Mouse (Mus musculus) small intestine, adult 2 months (tissue): ENCODE results near the gene Creb1. TPM values are rescaled to one million over a fixed set of nuclear protein-coding genes. Genes with fewer than 3 reads are reported as not detected.

ENCODE experiments used
- H3K27ac ChIP-seq: fragments of 200-500 bp; 2 replicates; pipeline ENCODE4 v1.5.1; 2012; ENCODE audit warnings: low read depth, low read length, control low read depth, inconsistent platforms; ENCODE audit not compliant: insufficient read depth
- H3K27me3 ChIP-seq: fragments of 200-500 bp; 2 replicates; pipeline ENCODE4 v1.6.1; 2012; ENCODE audit warnings: mild to moderate bottlenecking, moderate library complexity, low read length, inconsistent platforms; ENCODE audit not compliant: control insufficient read depth, insufficient read depth
- H3K36me3 ChIP-seq: fragments of 200-500 bp; 2 replicates; pipeline ENCODE4 v1.6.1; 2012; ENCODE audit warnings: mild to moderate bottlenecking, low read length, control low read depth, inconsistent platforms; ENCODE audit not compliant: control insufficient read depth, insufficient read depth
- H3K4me1 ChIP-seq: fragments of 200-500 bp; 2 replicates; pipeline ENCODE4 v1.6.1; 2012; ENCODE audit warnings: low read length, inconsistent platforms, mixed read lengths; ENCODE audit not compliant: control insufficient read depth, insufficient read depth, insufficient read length
- H3K4me3 ChIP-seq: fragments of 200-500 bp; 2 replicates; pipeline ENCODE4 v1.5.1; 2012; ENCODE audit warnings: low read depth, mild to moderate bottlenecking, control low read depth, inconsistent platforms, low read length, moderate library complexity
- CTCF ChIP-seq: fragments of 200-500 bp; IDR thresholded peaks from 2 replicates; pipeline ENCODE4 v1.5.1; 2012; ENCODE audit warnings: low read depth, mild to moderate bottlenecking, control low read depth, inconsistent platforms, low read length, moderate library complexity, mixed read lengths; ENCODE audit not compliant: insufficient replicate concordance, insufficient read length; ENCODE audit errors: extremely low read depth
- POLR2A ChIP-seq: fragments of 200-500 bp; IDR thresholded peaks from 2 replicates; pipeline ENCODE4 v1.6.1; 2012; ENCODE audit warnings: low read depth, mild to moderate bottlenecking, control low read depth, inconsistent platforms, low read length, moderate library complexity
- WGBS: fragments of 180-500 bp; shearing (Covaris S2); methylation state at CpG from one replicate; pipeline ENCODE4 v1.1.7; 2018; 5-methylcytosine and 5-hydroxymethylcytosine counted together
- polyA plus RNA-seq: library from polyadenylated mRNA; depleted of rRNA; stranded (reverse); fragments of >200 nt; gene quantifications from 2 replicates; pipeline ENCODE4 v1.2.3, GENCODE M21; 2012

Creb1 gene
- polyA plus RNA-seq, 1 experiment, result 12.6 TPM

GRCm38 (mm10) chr1:64543750-64544149 lies 11.3 kb downstream of the Creb1 start:
- TF ChIP-seq POLR2A (no peak), CTCF (no peak)
- H3K36me3 ChIP-seq, result peaks cover 3% of the 10 kb centered on the region; the same call in 1 of the 2 replicates
- H3K4me3 ChIP-seq, result no peak overlapping the region
- H3K27me3 ChIP-seq, result no peaks in the 10 kb centered on the region
- 74% methylated on average over 5 of the region's 5 CpGs for WGBS
- H3K4me1 ChIP-seq, result no peaks in the 10 kb centered on the region
- no peak overlapping the region for H3K27ac ChIP-seq

- TF ChIP-seq POLR2A (no peak), CTCF (no peak)
- Histone ChIP-seq H3K36me3 (peaks cover 3% of the 10 kb centered on the region; the same call in 1 of the 2 replicates), H3K4me3 (no peak overlapping the region)
Measured at GRCm38 (mm10) chr1:64546070-64546469, 13.6 kb downstream of the Creb1 start.

DNA sequence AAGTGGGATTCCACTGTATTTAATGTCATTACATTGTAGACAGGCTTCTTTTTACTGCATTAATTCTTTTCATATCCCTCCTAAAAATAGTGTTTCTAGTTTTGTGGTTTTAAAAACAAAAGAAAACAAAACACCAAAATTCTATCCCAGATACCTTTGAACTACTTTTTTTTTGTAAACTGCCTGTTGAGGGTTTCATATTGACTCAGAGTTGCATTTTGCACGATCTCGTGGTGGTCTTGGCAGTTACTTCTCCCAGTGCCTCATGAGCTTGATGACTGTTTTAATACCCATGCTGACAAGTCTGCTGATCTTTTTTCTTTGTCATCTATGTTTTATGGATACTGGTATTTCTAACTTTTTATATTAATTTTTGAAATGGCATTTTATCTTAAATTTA lies 16.9 kb downstream of the Creb1 start:
- TF ChIP-seq CTCF (no peak), POLR2A (no peak)
- no peak overlapping the region for H3K27ac ChIP-seq
- no peaks in the 10 kb centered on the region for H3K27me3 ChIP-seq
- H3K36me3 ChIP-seq, result peaks cover 10% of the 10 kb centered on the region
- WGBS, result 67% methylated on average over 2 of the region's 2 CpGs
- H3K4me1 ChIP-seq, result no peaks in the 10 kb centered on the region; the same call in 1 of the 2 replicates
- no peak overlapping the region for H3K4me3 ChIP-seq

More at GRCm38 (mm10) chr1:64546070-64546469, 13.6 kb downstream of the Creb1 start:
- H3K27me3 ChIP-seq, result no peaks in the 10 kb centered on the region
- no peaks in the 10 kb centered on the region; the same call in 1 of the 2 replicates for H3K4me1 ChIP-seq
- 65% methylated on average over 3 of the region's 3 CpGs for WGBS
- H3K27ac ChIP-seq, result no peak overlapping the region

DNA sequence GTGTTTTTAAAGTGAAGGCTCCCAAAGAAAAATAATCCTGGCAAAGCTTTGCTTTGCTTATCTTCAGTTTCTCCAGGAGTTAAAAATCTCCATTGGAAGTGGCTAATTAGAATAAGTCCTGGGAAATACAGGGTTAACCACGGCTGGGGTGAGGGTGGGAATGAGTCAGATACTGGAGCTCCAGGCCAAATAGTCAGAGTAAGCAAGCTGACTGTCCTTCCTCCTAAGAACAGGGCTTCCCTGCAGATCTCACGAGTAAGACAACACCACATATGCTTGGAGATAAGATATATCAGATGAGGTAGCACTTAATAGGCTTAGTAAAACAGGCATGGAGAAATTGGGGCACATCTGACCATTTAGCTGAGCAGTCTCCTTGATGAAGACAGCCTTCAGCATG lies 19.5 kb downstream of the Creb1 start:
- Histone ChIP-seq H3K4me3 (no peak overlapping the region), H3K27ac (no peak overlapping the region), H3K36me3 (peaks cover 19% of the 10 kb centered on the region), H3K4me1 (no peaks in the 10 kb centered on the region; the same call in 1 of the 2 replicates), H3K27me3 (no peaks in the 10 kb centered on the region)
- WGBS, result 14% methylated on average over 2 of the region's 2 CpGs
- TF ChIP-seq CTCF (no peak), POLR2A (no peak)

DNA sequence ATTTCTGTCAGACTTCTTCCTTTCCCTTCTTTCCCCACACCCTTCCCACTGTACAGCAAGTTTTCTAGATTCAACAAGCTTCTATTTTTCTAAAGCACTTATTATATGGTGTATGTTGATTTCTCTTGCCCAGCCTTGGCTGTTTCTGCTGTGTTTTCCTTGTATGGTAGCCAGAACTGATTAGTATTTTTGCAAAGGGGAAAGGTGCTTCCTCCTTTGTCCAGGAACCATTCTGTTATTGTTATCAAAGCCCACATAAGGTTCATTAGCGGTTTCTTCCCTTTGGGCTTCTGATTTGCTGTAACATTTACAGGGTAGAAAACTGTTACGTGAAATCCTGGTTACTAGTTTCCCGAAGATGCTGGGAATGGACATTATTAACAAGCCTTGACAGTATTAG lies 27.7 kb downstream of the Creb1 start:
- WGBS, result 83% methylated on average over 3 of the region's 3 CpGs
- Histone ChIP-seq H3K36me3 (peaks cover 31% of the 10 kb centered on the region), H3K27ac (no peak overlapping the region), H3K27me3 (no peaks in the 10 kb centered on the region), H3K4me1 (no peaks in the 10 kb centered on the region), H3K4me3 (no peak overlapping the region)
- no peak for TF ChIP-seq POLR2A
- TF ChIP-seq CTCF, result no peak

- H3K27me3 ChIP-seq, result no peaks in the 10 kb centered on the region
- no peak overlapping the region for H3K27ac ChIP-seq
- no peak overlapping the region for H3K4me3 ChIP-seq
- H3K36me3 ChIP-seq, result peaks cover 33% of the 10 kb centered on the region
- no peaks in the 10 kb centered on the region for H3K4me1 ChIP-seq
- no peak for TF ChIP-seq POLR2A
- TF ChIP-seq CTCF, result no peak
Measured at GRCm38 (mm10) chr1:64568206-64568605, 35.8 kb downstream of the Creb1 start.

- TF ChIP-seq CTCF (no peak), POLR2A (no peak)
- 95% methylated on average over 7 of the region's 7 CpGs for WGBS
- no peaks in the 10 kb centered on the region for H3K4me1 ChIP-seq
- H3K27ac ChIP-seq, result no peak overlapping the region
- no peaks in the 10 kb centered on the region for H3K27me3 ChIP-seq
- peaks cover 34% of the 10 kb centered on the region for H3K36me3 ChIP-seq
- no peak overlapping the region for H3K4me3 ChIP-seq
Measured at GRCm38 (mm10) chr1:64576022-64576421, 43.6 kb downstream of the Creb1 start.
